Mouse (Mus musculus) large intestine, adult 2 months (tissue): Measurements from ENCODE around the gene St8sia4. TPM values are rescaled to one million over a fixed set of nuclear protein-coding genes. Genes with fewer than 3 reads are reported as not detected.

Experiments used
- DNase-seq: peaks from one replicate; pipeline ENCODE4 v3.0.0-alpha.2; 2012; ENCODE audit warnings: low read depth, low spot score
- WGBS: fragments of 180-500 bp; shearing (Covaris S2); methylation state at CpG from one replicate; pipeline ENCODE4 v1.1.7; 2018; 5-methylcytosine and 5-hydroxymethylcytosine counted together
- polyA plus RNA-seq: library from polyadenylated mRNA; depleted of rRNA; stranded (reverse); fragments of >200 nt; gene quantifications from 2 replicates; pipeline ENCODE4 v1.2.3, GENCODE M21; 2012; rRNA removed

Gene St8sia4
- 0.55 and 1.3 TPM in 2 replicates for polyA plus RNA-seq

GRCm38 (mm10) chr1:95667435-95668252 lies at the start of gene St8sia4:
TSS of gene St8sia4 (minus strand) at chr1:95667571.
- WGBS = 1% methylated on average over 52 of the region's 52 CpGs
- no peak for DNase-seq

GRCm38 (mm10) chr1:95709181-95709580 lies 41.8 kb upstream of the St8sia4 start:
- no peak for DNase-seq
- WGBS = 49% methylated on average over 3 of the region's 3 CpGs

GRCm38 (mm10) chr1:95699903-95700302 lies 32.5 kb upstream of the St8sia4 start:
- DNase-seq = no peak

DNA sequence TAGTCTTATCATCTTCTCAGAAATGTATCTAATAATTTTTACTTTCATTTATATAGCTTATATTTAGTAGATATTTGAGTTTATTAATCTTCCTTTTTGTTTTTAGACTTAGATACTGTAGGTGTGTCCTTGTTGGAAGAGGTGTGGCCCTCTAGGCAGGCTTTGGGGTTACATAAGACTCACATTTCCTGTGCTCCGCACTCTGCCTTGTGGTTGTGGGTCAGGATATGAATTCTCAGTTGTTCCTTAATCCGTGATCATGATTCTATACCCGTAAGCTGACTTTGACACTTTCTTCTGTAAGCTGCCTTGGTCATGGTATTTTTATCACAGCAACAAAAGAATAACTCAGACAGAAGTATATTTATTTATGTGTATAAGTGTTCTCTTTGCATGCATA lies 6.7 kb upstream of the St8sia4 start:
- no peak for DNase-seq
- 70% methylated on average over 3 of the region's 3 CpGs for WGBS

DNA sequence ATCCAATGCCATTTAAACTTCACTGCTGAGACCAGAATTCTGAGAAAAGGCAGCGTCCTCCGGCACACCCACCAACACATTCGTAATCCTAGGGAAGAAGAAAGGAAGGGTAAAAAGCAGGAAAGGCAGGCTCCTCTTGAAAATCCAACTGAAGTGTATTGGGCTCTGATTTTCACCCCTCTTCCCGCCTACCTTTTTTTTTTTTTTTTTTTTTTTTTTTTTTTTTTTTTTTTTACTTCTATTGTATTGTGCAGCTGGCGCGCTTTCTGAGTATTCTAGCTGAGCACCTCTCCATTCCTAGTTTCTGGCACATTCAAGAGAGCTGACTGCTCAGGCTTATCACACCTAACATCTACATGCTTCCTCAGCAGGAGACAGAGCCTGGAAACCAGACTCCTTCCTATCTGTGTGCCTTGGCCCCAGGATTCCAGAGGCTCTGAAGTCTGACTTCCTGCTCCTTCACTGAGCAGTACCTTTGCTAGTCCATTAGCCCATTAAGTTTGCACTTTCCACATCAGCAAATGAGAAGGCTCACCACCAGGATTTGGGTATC lies 958 bp upstream of the St8sia4 start:
- DNase-seq = no peak
- 5% methylated on average over 6 of the region's 6 CpGs for WGBS

DNA sequence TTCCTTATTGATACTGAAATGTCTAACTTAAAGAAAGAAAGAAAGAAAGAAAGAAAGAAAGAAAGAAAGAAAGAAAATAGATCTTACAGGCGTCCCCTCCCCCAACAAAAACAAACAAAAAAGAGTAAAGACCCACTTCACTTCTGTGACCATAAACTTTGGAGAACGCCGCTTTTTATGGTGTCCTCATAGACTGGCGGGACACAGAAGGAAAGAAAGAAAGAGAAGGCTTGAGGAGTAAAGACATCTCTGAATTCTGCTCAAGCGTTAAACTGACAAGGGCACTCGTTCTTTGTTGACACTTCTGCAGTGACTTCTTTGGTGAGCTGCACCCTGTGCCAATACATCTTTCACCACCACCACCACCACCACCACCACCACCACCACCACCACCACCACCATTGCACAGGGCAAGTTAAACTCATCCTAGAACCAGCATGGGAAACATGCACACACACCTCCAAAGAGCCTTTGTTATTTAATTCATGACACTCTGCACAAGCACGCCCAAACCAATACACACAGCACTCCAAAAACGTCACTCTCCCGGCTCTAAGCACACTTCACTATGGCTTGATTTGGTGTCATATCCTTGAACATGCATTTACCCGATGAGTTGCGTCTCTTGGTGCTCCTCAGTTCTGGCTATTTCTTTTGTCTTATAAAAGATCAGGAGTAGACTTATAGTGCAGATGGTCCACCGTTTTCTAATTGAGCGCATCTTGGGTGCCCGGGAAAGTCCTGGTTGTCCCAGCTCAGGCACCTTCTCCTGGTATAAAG lies 640 bp downstream of the St8sia4 start:
- WGBS = 2% methylated on average over 14 of the region's 14 CpGs
- no peak for DNase-seq

- no peak for DNase-seq
- WGBS = 4% methylated on average over 17 of the region's 17 CpGs
Measured at GRCm38 (mm10) chr1:95665951-95666484, 1.4 kb downstream of the St8sia4 start.

DNA sequence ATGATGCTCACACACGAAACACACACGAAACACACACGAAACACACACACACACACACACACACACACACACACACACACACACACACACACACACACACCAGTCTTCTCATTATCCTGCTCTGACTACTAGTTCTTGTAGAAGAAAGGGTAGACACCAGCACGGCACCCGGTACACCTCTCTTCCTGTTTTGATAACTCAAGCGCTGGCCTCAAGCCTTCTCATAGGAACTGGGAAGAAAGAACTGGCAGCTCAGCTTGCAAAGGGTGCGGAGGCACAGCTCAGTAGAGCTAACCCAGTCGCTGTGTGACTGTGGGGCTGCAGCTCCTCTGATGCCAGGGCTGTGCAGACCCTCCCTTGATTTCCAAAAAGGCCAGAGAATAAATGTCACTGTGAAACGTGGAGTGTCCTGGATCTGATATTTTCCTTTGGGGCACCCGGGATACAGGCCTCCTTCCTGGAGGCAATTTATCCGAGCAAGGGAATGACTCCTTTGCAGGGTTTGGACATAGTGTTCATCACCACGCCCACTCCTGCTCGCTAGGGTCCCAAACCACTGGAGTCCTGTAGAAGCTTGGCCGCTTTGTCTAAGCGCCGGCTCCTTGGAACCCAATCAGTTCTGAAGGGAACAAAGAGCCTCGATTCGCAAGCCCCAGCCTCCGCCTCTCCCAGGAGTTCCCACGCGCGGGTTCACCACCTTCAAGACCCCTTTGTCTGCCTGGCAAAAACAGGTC lies 2.2 kb downstream of the St8sia4 start:
- WGBS = 18% methylated on average over 22 of the region's 22 CpGs
- no peak for DNase-seq

GRCm38 (mm10) chr1:95664321-95664825 lies 3.0 kb downstream of the St8sia4 start:
- DNase-seq = no peak
- WGBS = 35% methylated on average over 4 of the region's 4 CpGs

DNA sequence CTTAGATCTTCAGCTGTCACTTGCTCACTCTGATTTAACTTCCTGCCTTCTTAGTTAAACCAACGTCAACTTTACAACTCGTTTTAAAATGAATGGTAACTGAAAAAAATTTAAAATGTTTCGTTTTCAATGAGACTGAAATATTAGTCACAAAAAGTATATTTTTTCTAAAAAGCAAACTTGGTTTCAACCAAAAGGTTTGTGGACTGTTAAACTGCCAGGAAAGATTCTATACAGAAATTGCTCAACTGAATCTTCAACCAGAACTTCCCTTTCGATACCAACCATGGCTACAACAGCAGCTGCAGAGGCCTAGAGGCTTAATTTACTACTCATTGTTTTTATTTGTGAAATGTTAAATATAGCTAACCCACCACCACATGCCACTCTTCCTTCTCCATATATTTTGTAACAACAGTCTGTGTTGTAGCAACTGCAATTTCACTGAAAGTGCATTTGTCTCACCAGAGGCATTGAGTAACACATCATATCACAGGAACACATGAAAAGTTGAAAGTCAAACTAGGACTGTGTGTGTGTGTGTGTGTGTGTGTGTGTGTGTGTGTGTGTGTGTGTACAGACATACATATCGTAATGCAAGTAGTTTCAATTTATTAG lies 10.2 kb downstream of the St8sia4 start:
- DNase-seq = no peak
- WGBS = 63% methylated on average over 5 of the region's 5 CpGs

DNA sequence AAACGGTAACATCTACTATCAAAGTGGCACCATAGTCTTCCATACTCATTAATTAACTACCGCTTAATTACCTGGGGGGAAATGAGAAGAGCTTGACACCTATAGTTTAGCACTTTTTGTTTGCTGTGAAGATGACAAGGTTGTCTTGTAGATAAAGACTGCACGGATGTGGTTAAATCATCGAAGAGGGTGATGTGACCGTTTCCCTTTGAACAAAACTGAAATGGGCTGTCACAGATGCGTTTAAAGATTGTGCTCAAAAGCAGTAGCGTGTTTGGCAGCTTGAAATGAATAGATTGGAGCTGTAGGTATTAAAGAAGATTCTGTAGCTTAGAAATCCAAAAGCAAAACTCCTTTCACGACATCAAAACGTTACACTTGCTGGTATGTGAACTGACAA lies 11.8 kb downstream of the St8sia4 start:
- WGBS = 74% methylated on average over 9 of the region's 9 CpGs
- DNase-seq = no peak

DNA sequence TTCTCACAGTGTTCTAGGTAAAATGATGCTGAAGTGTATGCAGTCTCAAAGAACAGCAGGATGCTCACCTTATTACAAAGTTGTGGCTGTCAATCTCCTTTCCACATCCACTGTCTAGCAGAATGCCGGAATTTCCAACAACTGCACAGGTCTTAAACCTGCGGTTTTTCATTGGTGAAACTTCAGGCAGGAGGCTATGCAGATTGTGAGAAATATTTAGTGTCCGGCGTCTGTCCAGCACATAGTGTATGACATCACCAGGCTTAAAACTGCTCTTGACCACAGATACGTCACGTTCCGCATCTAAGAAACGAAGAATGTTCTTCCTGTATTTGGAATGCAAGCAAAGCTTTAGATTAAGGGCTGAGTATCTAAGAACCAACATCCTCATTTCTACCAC lies 13.9 kb downstream of the St8sia4 start:
- no peak for DNase-seq
- WGBS = 86% methylated on average over 8 of the region's 8 CpGs

- no peak for DNase-seq
- 57% methylated on average over 2 of the region's 2 CpGs for WGBS
Measured at GRCm38 (mm10) chr1:95644292-95644691, 23.1 kb downstream of the St8sia4 start.

DNA sequence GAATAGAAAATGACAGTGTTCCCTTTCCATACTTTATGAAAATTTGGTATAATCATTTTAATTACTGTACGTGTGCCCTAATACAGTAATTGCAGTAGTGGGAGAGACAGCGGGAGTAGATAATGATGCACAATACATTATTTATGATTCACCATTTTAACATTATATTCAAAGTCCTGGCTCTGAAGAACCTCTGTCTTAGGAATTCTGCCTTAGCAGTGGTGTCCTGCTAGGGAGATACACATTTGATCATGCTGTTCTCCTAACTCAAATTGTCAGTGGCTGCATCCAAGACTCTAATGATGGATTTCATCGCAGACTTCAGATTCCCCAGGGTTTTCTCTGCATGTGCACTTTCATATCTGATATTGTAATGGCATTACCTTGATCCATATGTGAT lies 28.4 kb downstream of the St8sia4 start:
- DNase-seq = no peak
- 94% methylated on average over 3 of the region's 3 CpGs for WGBS

- WGBS = 76% methylated on average over 5 of the region's 5 CpGs
- no peak for DNase-seq
Measured at GRCm38 (mm10) chr1:95624376-95624775, 43.0 kb downstream of the St8sia4 start.

- WGBS = 55% methylated on average over 3 of the region's 3 CpGs
- no peak for DNase-seq
Measured at GRCm38 (mm10) chr1:95618647-95619046, 48.7 kb downstream of the St8sia4 start.

GRCm38 (mm10) chr1:95618125-95618524 lies 49.2 kb downstream of the St8sia4 start:
- 49% methylated on average over 3 of the region's 3 CpGs for WGBS
- no peak for DNase-seq

DNA sequence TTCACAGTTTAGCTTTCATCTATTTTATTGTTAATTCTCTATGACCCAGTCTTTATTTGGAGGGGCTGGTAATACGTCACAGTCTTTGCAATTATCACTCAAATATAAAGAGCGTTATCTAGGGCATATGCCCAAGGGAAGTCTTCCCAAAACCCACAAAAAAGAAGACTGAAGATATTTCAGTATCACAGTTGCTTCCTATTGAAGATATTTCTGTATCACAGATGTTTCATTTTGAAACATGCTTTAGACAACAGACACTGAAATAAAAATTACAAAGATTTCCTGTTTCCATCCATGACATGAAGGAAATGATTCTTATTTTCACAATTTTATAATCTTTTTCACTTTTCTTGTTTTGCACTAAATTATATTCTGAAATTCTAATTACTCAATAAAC lies 57.4 kb downstream of the St8sia4 start:
- WGBS = 74% methylated on average over 2 of the region's 2 CpGs
- no peak for DNase-seq

GRCm38 (mm10) chr1:95609045-95609444 lies 58.3 kb downstream of the St8sia4 start:
- WGBS = 80% methylated on average over 5 of the region's 5 CpGs
- DNase-seq = no peak
